Mouse (Mus musculus) testis, adult 2 months (tissue): ENCODE results near the gene Khdrbs1.

Source experiments
- CTCF ChIP-seq: fragments of 200-500 bp; IDR thresholded peaks from 2 replicates; pipeline ENCODE4 v1.5.1; 2012; ENCODE audit warnings: low read depth, mild to moderate bottlenecking, inconsistent platforms, low read length, moderate library complexity; ENCODE audit not compliant: control insufficient read depth, insufficient read depth, insufficient replicate concordance
- POLR2A ChIP-seq: fragments of 200-500 bp; IDR thresholded peaks from 2 replicates; pipeline ENCODE4 v1.6.1; 2012; ENCODE audit warnings: low read depth, mild to moderate bottlenecking, inconsistent platforms, low read length, moderate library complexity; ENCODE audit not compliant: control insufficient read depth

DNA sequence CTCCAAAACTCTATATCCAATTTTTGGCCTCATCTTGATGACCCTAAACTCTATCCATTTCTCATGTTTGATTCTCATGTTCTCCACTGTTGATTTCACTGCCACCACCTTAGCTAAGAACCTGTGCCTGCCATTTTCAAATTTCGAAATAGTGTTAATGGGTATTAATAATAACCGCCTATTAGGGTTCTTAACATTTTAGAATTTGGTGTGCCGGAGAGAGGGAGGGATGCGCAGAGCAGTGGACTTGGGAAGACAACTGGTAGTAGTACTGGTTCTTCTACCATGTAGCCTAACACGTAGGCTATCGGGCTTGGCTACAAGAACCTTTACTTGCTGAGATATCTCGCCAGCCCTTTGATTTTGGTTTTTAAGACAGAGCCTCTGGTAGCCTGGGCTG lies 44.9 kb downstream of the Khdrbs1 start:
- TF ChIP-seq CTCF (no peak), POLR2A (no peak)
